Mouse (Mus musculus) cortical plate, adult 2 months (tissue): ENCODE results near the gene Smyd5. TPM values are rescaled to one million over a fixed set of nuclear protein-coding genes. Genes with fewer than 3 reads are reported as not detected.

Experiments
- H3K27ac ChIP-seq: fragments of 200-500 bp; 2 replicates; pipeline ENCODE4 v1.5.1; 2012; ENCODE audit warnings: low read length, control low read depth, inconsistent platforms; ENCODE audit not compliant: insufficient read depth
- H3K4me1 ChIP-seq: fragments of 200-500 bp; 2 replicates; pipeline ENCODE4 v1.6.1; 2011; ENCODE audit warnings: low read length; ENCODE audit not compliant: control insufficient read depth, insufficient read depth
- H3K4me3 ChIP-seq: fragments of 200-500 bp; 2 replicates; pipeline ENCODE4 v1.5.1; 2011; ENCODE audit warnings: mild to moderate bottlenecking, low read length, control low read depth; ENCODE audit not compliant: insufficient read depth
- CTCF ChIP-seq: fragments of 200-500 bp; IDR thresholded peaks from 2 replicates; pipeline ENCODE4 v1.5.1; 2011; ENCODE audit warnings: mild to moderate bottlenecking, control low read depth, low read length; ENCODE audit not compliant: insufficient read depth; ENCODE audit errors: extremely low read depth
- POLR2A ChIP-seq: fragments of 200-500 bp; IDR thresholded peaks from 2 replicates; pipeline ENCODE4 v1.6.1; 2011; ENCODE audit warnings: mild to moderate bottlenecking, low read length, control low read depth; ENCODE audit not compliant: insufficient read depth; ENCODE audit errors: extremely low read depth
- polyA plus RNA-seq: library from polyadenylated mRNA; depleted of rRNA; stranded (reverse); fragments of >200 nt; gene quantifications from 2 replicates; pipeline ENCODE4 v1.2.3, GENCODE M21; 2012; rRNA removed

Smyd5 gene
- polyA plus RNA-seq, 1 experiment: 66.9 TPM

DNA sequence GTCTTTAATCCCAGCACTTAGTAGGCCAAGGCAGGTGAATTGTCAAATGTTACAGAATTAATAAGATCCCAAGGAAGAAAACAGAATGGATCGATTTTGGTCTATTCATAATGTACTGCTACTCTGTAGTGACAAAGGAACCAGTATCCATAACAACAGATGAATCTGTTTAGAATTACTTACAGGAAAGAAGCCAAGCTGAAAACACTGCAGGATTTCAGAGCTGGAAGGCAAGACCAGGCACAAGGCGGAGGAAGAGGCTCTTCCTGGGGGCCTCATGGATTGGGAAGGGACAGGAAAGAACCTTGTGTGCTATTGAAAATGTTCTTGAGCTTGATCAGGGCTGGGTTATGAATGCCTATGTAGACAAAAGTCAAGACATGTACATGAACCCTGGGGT, 53.9 kb downstream of the Smyd5 start:
- no peak overlapping the region for H3K4me3 ChIP-seq
- TF ChIP-seq POLR2A (no peak), CTCF (no peak)
- H3K4me1 ChIP-seq: peaks cover 11% of the 10 kb centered on the region
- no peak overlapping the region for H3K27ac ChIP-seq

DNA sequence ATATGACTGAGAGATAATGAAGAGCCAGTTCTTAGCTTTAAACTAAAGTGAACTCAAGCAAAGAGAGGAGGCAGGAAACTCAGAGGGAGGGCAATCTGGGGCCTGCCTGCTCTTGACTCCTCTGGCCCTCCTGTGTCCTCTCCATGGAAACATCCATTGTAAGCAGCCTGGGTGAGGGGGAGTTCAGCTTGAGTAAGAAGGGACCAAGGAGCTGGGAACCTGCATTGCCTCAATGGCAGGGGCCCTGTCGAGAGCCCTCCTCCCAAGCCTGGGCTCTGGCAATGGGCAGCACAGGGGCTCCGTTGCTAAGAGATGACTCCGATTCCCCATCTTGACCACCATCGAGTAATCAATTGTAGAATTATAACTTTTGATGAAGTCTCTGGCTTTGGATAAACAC, 56.7 kb downstream of the Smyd5 start:
- H3K4me3 ChIP-seq: no peak overlapping the region
- peaks cover 4% of the 10 kb centered on the region for H3K4me1 ChIP-seq
- no peak overlapping the region for H3K27ac ChIP-seq
- TF ChIP-seq CTCF (no peak), POLR2A (no peak)

DNA sequence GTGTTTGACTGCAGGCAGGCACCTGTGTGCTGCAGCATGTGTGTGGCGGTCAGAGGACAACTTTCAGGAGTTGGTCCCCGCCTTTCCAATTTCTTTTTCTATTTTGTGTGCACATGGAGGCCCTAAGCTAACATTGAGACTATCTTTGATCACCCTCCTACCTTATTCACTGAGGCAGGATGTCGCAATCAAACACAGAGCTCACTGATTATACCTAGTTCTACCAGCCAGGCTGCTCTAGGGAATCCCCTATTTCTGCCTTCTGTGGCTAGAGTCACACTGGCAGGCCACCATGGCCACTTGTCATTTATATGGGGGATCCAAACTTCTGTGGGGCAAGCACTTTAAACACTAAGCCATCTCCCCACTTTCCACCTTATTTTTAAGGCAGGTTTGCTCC, 57.9 kb downstream of the Smyd5 start:
- H3K4me3 ChIP-seq: no peak overlapping the region
- H3K4me1 ChIP-seq: peaks cover 4% of the 10 kb centered on the region
- no peak for TF ChIP-seq POLR2A
- no peak for TF ChIP-seq CTCF
- H3K27ac ChIP-seq: no peak overlapping the region

DNA sequence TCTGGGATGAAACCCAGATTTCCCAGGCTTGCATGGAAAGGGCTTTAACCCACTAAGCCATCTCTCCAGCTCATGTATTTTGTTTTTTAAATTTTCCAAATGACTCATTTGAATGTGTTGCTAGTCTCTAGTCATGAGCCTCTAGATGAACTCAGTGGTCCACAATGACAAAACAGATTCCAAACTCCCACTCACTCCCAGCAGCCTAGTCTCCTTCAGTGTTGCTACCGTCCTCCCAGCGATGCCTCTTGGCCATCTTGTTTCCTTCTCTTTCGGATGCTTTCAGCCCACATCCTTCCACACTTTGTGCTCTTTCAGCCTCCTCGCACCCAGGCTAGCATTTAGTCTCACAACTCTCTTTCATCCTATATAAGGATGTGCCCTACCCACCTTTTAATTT, 58.5 kb downstream of the Smyd5 start:
- TF ChIP-seq POLR2A: no peak
- TF ChIP-seq CTCF: no peak
- Histone ChIP-seq H3K27ac (no peak overlapping the region), H3K4me1 (peaks cover 4% of the 10 kb centered on the region), H3K4me3 (no peak overlapping the region)

DNA sequence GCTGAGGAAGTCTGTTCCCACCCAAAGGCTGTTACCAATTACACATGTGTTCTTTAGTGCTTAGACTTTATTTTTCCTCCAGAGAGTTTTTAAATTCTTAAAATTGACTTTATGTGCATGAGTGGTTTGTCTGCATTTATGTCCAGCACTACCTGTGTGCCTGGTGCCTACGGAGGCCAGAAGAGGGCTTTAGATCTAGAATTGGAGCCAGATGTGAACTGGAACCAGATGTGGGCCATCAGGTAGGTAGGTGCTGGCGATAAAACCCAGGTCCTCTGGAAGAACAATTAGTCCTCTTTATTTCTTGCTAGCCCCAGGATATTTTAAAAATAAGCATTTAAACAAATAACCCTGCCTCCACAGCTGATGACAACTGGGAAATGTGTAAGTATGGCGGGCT, 59.8 kb downstream of the Smyd5 start:
- Histone ChIP-seq H3K4me1 (no peaks in the 10 kb centered on the region; the same call in 1 of the 2 replicates), H3K27ac (no peak overlapping the region), H3K4me3 (no peak overlapping the region)
- TF ChIP-seq CTCF (no peak), POLR2A (no peak)

Other genes starting within 250 kb of the Smyd5 start
- 46.4 and 51.2 TPM in 2 replicates for gene Emx1, start 244.6 kb upstream of the Smyd5 start, polyA plus RNA-seq
- gene Sfxn5, start 98.6 kb upstream of the Smyd5 start, polyA plus RNA-seq: 163 and 164 TPM in 2 replicates
- 46.6 and 48.5 TPM in 2 replicates for gene Rab11fip5, start 57.4 kb upstream of the Smyd5 start, polyA plus RNA-seq
- gene Noto, start 8.1 kb upstream of the Smyd5 start, polyA plus RNA-seq: not detected in 2 replicates
- 181 and 187 TPM in 2 replicates for gene Cct7, start 19.5 kb downstream of the Smyd5 start, polyA plus RNA-seq
- gene Pradc1, start 20.0 kb downstream of the Smyd5 start, polyA plus RNA-seq: 44.0 and 47.4 TPM in 2 replicates
- 57.6 and 61.5 TPM in 2 replicates for gene Fbxo41, start 71.0 kb downstream of the Smyd5 start, polyA plus RNA-seq
- gene Egr4, start 81.6 kb downstream of the Smyd5 start, polyA plus RNA-seq: 30.9 and 47.9 TPM in 2 replicates
- 4.2 and 4.4 TPM in 2 replicates for gene Alms1, start 155.5 kb downstream of the Smyd5 start, polyA plus RNA-seq